ENCODE assay signal across 20 mouse cellular contexts in genomic region chr1:63696861-63697260, GRCm38 (mm10). TPM values are rescaled to one million over a fixed set of nuclear protein-coding genes. Genes with fewer than 3 reads are reported as not detected.
"Had no signal": no experiment of that assay in that cellular context is flagged by ENCODE, and none has a peak within 500 bp of the region (broad histone marks: within the 10 kb centered on the region; RNA-seq: fewer than 3 reads in every experiment).

No protein-coding gene starts in this region.

- H3K9ac ChIP-seq: limb, embryonic 15.5 days; liver, embryonic 12.5 days; lung, embryonic 14.5 days; midbrain, embryonic 15.5 days; neural tube, embryonic 13.5 days had no signal

- H3K9me3 ChIP-seq: limb, embryonic 15.5 days; liver, embryonic 12.5 days; midbrain, embryonic 10.5 days; midbrain, embryonic 15.5 days; neural tube, embryonic 13.5 days had no signal

- H3K4me1 ChIP-seq: limb, embryonic 15.5 days; liver, embryonic 12.5 days; midbrain, embryonic 15.5 days; neural tube, embryonic 13.5 days had no signal

- ATAC-seq: liver, embryonic 12.5 days; midbrain, embryonic 15.5 days had no signal

- H3K36me3 ChIP-seq: limb, embryonic 15.5 days; liver, embryonic 12.5 days; midbrain, embryonic 10.5 days; midbrain, embryonic 15.5 days; neural tube, embryonic 13.5 days had no signal

- H3K27ac ChIP-seq: limb, embryonic 15.5 days; liver, embryonic 12.5 days; midbrain, embryonic 10.5 days; midbrain, embryonic 15.5 days; neural tube, embryonic 13.5 days had no signal

- H3K4me2 ChIP-seq: limb, embryonic 15.5 days; liver, embryonic 12.5 days; lung, embryonic 14.5 days; midbrain, embryonic 15.5 days; neural tube, embryonic 13.5 days had no signal

- H3K4me3 ChIP-seq: limb, embryonic 15.5 days; liver, embryonic 12.5 days; midbrain, embryonic 10.5 days; midbrain, embryonic 15.5 days; neural tube, embryonic 13.5 days had no signal

- H3K27me3 ChIP-seq: liver, embryonic 12.5 days; midbrain, embryonic 15.5 days; neural tube, embryonic 13.5 days had no signal

- DNase-seq: kidney, postnatal 14 days; lung, embryonic 14.5 days; lung, postnatal 10 days; lung, postnatal 4 days; right cerebral cortex, postnatal 14 days; thymus, postnatal 4 days had no signal

RNA-seq across cellular contexts. Expression of gene Dytn, which starts 10.1 kb away (rescaled TPM):
- total RNA-seq: layer of hippocampus, adult 8-10 months; left cerebral cortex, adult 18-20 months; megakaryocyte, adult 5-6 weeks had no signal
- polyA plus RNA-seq: large intestine, adult 2 months; limb, embryonic 11.5 days; limb, embryonic 15.5 days; liver, embryonic 12.5 days; liver, embryonic 16.5 days; lung, embryonic 14.5 days; midbrain, embryonic 10.5 days; midbrain, embryonic 15.5 days; small intestine, adult 2 months; stomach, embryonic 16.5 days; thymus, postnatal 0 days had no signal

RNA-seq across cellular contexts. Expression of gene Mdh1b, which starts 33.3 kb away (rescaled TPM):
- total RNA-seq: megakaryocyte, adult 5-6 weeks had no signal
- polyA plus RNA-seq: large intestine, adult 2 months; limb, embryonic 15.5 days; liver, embryonic 16.5 days; lung, embryonic 14.5 days; small intestine, adult 2 months; stomach, embryonic 16.5 days; thymus, postnatal 0 days had no signal
